Mouse (Mus musculus) small intestine, adult 2 months (tissue): ENCODE data around the gene Utf1. TPM values are rescaled to one million over a fixed set of nuclear protein-coding genes. Genes with fewer than 3 reads are reported as not detected.
A peak's percentile ranks its signal among the peaks of the same experiment; 100 is the strongest.

Source experiments
- H3K27ac ChIP-seq: fragments of 200-500 bp; 2 replicates; pipeline ENCODE4 v1.5.1; 2012; ENCODE audit warnings: low read depth, low read length, control low read depth, inconsistent platforms; ENCODE audit not compliant: insufficient read depth
- H3K27me3 ChIP-seq: fragments of 200-500 bp; 2 replicates; pipeline ENCODE4 v1.6.1; 2012; ENCODE audit warnings: mild to moderate bottlenecking, moderate library complexity, low read length, inconsistent platforms; ENCODE audit not compliant: control insufficient read depth, insufficient read depth
- H3K36me3 ChIP-seq: fragments of 200-500 bp; 2 replicates; pipeline ENCODE4 v1.6.1; 2012; ENCODE audit warnings: mild to moderate bottlenecking, low read length, control low read depth, inconsistent platforms; ENCODE audit not compliant: control insufficient read depth, insufficient read depth
- H3K4me1 ChIP-seq: fragments of 200-500 bp; 2 replicates; pipeline ENCODE4 v1.6.1; 2012; ENCODE audit warnings: low read length, inconsistent platforms, mixed read lengths; ENCODE audit not compliant: control insufficient read depth, insufficient read depth, insufficient read length
- H3K4me3 ChIP-seq: fragments of 200-500 bp; 2 replicates; pipeline ENCODE4 v1.5.1; 2012; ENCODE audit warnings: low read depth, mild to moderate bottlenecking, control low read depth, inconsistent platforms, low read length, moderate library complexity
- CTCF ChIP-seq: fragments of 200-500 bp; IDR thresholded peaks from 2 replicates; pipeline ENCODE4 v1.5.1; 2012; ENCODE audit warnings: low read depth, mild to moderate bottlenecking, control low read depth, inconsistent platforms, low read length, moderate library complexity, mixed read lengths; ENCODE audit not compliant: insufficient replicate concordance, insufficient read length; ENCODE audit errors: extremely low read depth
- POLR2A ChIP-seq: fragments of 200-500 bp; IDR thresholded peaks from 2 replicates; pipeline ENCODE4 v1.6.1; 2012; ENCODE audit warnings: low read depth, mild to moderate bottlenecking, control low read depth, inconsistent platforms, low read length, moderate library complexity
- WGBS: fragments of 180-500 bp; shearing (Covaris S2); methylation state at CpG from one replicate; pipeline ENCODE4 v1.1.7; 2018; 5-methylcytosine and 5-hydroxymethylcytosine counted together
- polyA plus RNA-seq: library from polyadenylated mRNA; depleted of rRNA; stranded (reverse); fragments of >200 nt; gene quantifications from 2 replicates; pipeline ENCODE4 v1.2.3, GENCODE M21; 2012; rRNA removed

Gene Utf1
- polyA plus RNA-seq, 1 experiment: 0.67 TPM

DNA sequence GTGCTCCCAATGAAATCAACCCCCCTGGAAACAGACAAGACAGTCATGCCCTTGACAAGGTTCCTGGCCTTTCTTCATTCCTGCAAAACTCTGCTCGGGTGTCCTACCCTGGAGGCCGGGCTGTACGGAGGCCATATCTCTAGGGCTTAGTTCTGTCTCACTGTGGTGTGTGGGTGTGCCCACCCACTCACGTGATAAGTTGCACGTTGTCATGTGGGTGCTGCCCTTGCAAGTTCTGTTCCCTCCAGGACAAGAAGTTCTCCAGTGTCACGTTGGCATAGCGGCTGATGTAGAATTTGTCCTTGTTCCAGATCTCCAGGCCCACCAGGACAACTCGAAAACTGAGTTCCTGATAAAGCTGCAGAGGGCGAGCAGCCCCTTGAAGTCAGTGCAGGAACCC, 44.7 kb downstream of the Utf1 start:
- TF ChIP-seq CTCF (no peak), POLR2A (no peak)
- WGBS: 69% methylated on average over 9 of the region's 9 CpGs
- Histone ChIP-seq H3K27ac (no peak overlapping the region), H3K4me3 (no peak overlapping the region), H3K27me3 (no peaks in the 10 kb centered on the region), H3K4me1 (peaks cover 6% of the 10 kb centered on the region), H3K36me3 (no peaks in the 10 kb centered on the region)

DNA sequence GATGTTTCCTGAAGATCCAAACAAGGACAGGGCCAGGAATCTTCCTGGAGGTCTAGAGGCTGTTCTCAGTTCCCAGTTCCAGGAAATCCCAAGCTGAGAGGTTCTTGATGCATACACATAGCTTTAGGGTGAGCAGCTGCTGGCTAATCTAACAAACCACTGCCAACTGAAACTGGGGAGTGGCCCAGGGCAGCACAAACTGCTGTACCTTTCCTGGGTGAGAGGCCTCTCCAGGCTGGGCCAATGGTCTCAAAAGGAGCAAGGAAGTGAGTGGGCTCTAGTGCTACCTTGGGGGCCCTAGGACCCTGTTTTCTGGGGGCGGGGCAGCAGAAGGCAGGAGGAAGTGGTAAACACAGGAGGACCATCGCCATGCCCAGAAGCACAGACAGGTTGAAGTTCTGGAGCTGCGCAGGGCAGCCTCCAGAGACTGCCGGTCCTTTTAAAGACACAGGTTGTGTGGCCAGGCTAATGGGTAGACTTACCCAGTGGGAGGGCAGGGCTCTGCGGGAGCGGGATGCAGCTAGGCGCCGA, 47.3 kb downstream of the Utf1 start:
- Histone ChIP-seq H3K4me1 (peaks cover 6% of the 10 kb centered on the region), H3K4me3 (no peak overlapping the region), H3K27ac (no peak overlapping the region), H3K36me3 (no peaks in the 10 kb centered on the region), H3K27me3 (no peaks in the 10 kb centered on the region)
- 40% methylated on average over 8 of the region's 8 CpGs for WGBS
- TF ChIP-seq CTCF (no peak), POLR2A (no peak)

DNA sequence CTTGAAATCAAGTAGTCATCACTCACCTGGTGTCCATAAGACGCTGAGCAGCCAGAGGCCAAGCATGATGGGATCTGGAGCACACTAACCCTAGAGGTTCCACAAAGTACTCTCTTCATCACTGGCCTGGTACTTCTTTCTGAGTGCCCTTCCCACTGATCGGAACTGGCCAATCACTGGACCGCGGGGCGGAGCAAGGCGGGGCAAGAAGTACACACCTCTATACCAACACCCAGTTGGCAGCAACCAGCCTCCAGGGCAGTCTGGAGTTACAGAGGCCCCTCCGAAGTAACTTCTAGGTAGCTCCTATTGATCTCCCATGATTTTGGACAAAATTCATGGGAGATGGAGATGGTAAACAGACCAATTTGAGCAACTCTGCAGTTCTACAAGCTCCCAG, 48.8 kb downstream of the Utf1 start, which contains the start of gene Adam8:
Gene Adam8 (minus strand): TSS at position 157 of the 400 bp plus-strand sequence.
- Histone ChIP-seq H3K27me3 (no peaks in the 10 kb centered on the region), H3K4me3 (no peak within 1 kb of the TSS), H3K36me3 (peaks cover 7% of the 10 kb centered on the region; the same call in 1 of the 2 replicates), H3K4me1 (peaks cover 6% of the 10 kb centered on the region), H3K27ac (no peak within 1 kb of the TSS)
- 23% methylated on average over 7 of the region's 7 CpGs for WGBS
- TF ChIP-seq CTCF (no peak), POLR2A (no peak)

DNA sequence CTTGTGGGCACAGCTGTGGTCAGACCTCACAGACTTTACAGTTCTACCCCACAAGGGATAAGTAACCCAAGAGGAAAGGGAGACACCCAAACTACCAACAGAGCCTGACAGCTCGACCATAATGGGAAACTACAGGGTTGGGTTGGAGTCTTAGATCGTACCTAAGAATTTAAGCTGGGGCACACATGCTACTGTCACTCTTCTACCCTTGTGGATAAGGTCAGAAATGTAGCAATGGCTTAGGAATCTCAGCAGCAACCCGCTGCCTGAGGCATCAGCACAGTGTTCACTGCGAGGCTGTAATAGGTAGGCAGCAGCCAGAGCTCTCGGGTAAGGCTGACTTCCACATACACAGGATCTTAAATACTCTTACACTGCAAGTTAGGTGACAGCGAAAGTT, 49.9 kb downstream of the Utf1 start:
- H3K27ac ChIP-seq: no peak overlapping the region

DNA sequence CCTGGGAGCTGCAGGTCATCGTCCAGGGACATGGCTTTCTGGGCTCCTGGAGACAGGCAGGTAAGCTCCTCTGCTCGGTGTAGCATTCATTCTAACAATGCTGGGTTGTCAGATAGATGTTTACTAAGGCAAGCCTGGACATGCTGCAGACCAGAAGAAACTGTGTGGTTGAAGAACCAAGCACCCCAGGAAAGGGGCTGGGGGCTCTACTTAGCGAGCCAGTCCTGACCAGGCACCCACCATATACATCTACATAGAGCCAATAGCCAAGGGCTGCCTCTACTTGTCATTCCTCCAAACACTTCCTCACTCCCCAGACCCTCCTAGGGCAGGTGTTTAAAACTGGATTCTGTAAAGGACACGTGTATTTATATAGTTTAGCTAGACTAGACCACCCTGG, 50.6 kb downstream of the Utf1 start:
- no peak overlapping the region for H3K4me3 ChIP-seq
- H3K27me3 ChIP-seq: no peaks in the 10 kb centered on the region
- H3K36me3 ChIP-seq: peaks cover 21% of the 10 kb centered on the region
- WGBS: 84% methylated on average over 4 of the region's 4 CpGs
- H3K27ac ChIP-seq: no peak overlapping the region
- TF ChIP-seq POLR2A (no peak), CTCF (no peak)
- H3K4me1 ChIP-seq: peaks cover 6% of the 10 kb centered on the region

More for the DNA sequence above, 49.9 kb downstream of the Utf1 start:
- Histone ChIP-seq H3K27me3 (no peaks in the 10 kb centered on the region), H3K4me1 (peaks cover 6% of the 10 kb centered on the region), H3K4me3 (no peak overlapping the region), H3K36me3 (peaks cover 15% of the 10 kb centered on the region)
- no peak for TF ChIP-seq CTCF
- TF ChIP-seq POLR2A: no peak
- WGBS: 92% methylated on average over 6 of the region's 6 CpGs

DNA sequence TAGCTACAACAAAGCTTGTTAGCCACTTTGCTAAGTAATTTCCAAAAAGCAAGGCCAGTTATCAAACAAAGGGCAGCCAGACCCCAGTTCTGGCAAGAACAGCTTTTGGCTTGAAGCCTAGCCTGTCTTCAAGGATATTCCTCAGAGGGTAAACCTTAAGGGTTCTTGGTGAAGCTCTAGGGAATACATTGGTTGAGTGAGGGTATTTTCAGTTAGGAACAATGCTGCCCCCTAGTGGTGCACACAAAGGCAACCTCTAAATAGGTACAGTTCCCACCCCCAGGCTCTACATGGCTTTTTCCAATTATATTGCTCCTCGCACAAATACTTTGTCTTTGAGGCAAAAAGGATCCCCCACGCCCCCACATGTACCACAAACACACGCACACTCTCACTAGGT, 51.1 kb downstream of the Utf1 start:
- no peak overlapping the region for H3K4me3 ChIP-seq
- H3K4me1 ChIP-seq: peaks cover 6% of the 10 kb centered on the region
- no peak overlapping the region for H3K27ac ChIP-seq
- peaks cover 21% of the 10 kb centered on the region for H3K36me3 ChIP-seq
- 38% methylated on average over 3 of the region's 3 CpGs for WGBS
- peak; percentile 27; the same call in 1 of the 2 replicates for TF ChIP-seq CTCF
- TF ChIP-seq POLR2A: no peak
- no peaks in the 10 kb centered on the region for H3K27me3 ChIP-seq

Other genes starting within 250 kb of the Utf1 start
- 0.11 and 0.25 TPM in 2 replicates for gene Adgra1, start 109.6 kb upstream of the Utf1 start, polyA plus RNA-seq
- gene Kndc1, start 49.1 kb upstream of the Utf1 start, polyA plus RNA-seq: 0.16 and 0.18 TPM in 2 replicates
- gene 6430531B16Rik, start 35.0 kb downstream of the Utf1 start, polyA plus RNA-seq: 0.06 and 0.16 TPM in 2 replicates
- 4.9 and 7.3 TPM in 2 replicates for gene Adam8, start 48.8 kb downstream of the Utf1 start, polyA plus RNA-seq
- gene Zfp511, start 92.6 kb downstream of the Utf1 start, polyA plus RNA-seq: 54.9 and 68.9 TPM in 2 replicates
- gene Tubgcp2, start 92.9 kb downstream of the Utf1 start, polyA plus RNA-seq: 5.1 and 9.1 TPM in 2 replicates
- 0.10 TPM in 1 of 2 replicates, not detected in the other for gene Msx3, start 105.3 kb downstream of the Utf1 start, polyA plus RNA-seq
- gene Caly, start 138.8 kb downstream of the Utf1 start, polyA plus RNA-seq: 1.0 and 1.4 TPM in 2 replicates
- 3,061 and 5,933 TPM in 2 replicates for gene Prap1, start 149.6 kb downstream of the Utf1 start, polyA plus RNA-seq
- 76.8 and 111 TPM in 2 replicates for gene Fuom, start 158.7 kb downstream of the Utf1 start, polyA plus RNA-seq
- gene Paox, start 172.0 kb downstream of the Utf1 start, polyA plus RNA-seq: 11.0 and 13.5 TPM in 2 replicates
- 47.4 and 48.1 TPM in 2 replicates for gene Echs1, start 172.7 kb downstream of the Utf1 start, polyA plus RNA-seq
- 8.3 and 16.6 TPM in 2 replicates for gene Mtg1, start 193.8 kb downstream of the Utf1 start, polyA plus RNA-seq
- gene Sprn, start 211.1 kb downstream of the Utf1 start, polyA plus RNA-seq: 0.29 and 0.34 TPM in 2 replicates
- not detected in 2 replicates for gene Olfr522, start 221.0 kb downstream of the Utf1 start, polyA plus RNA-seq
- not detected in 2 replicates for gene Olfr523, start 229.4 kb downstream of the Utf1 start, polyA plus RNA-seq